Mouse (Mus musculus): ENCODE measurements at regions not wholly inside any gene's neighbourhood (a gene's known extent, or its start where the extent isn't known, plus 50 kb on each side); places are given as distances from the start of the nearest gene placed in this dataset.

GRCm38 (mm10) chr8:115436356-115436721, 271.3 kb downstream of the Maf start:
- Histone ChIP-seq H3K27me3 (ENCODE audit: control insufficient read depth, insufficient read depth, low read length) (no peaks in the 10 kb centered on the region), H3K9ac (ENCODE audit: low read depth, low read length, severe bottlenecking) (no peak overlapping the region), H3K4me2 (replicated peaks; ENCODE audit: low read depth, low read length, severe bottlenecking) (no peak overlapping the region), H3K27ac (replicated peaks; ENCODE audit: low read depth, low read length) (no peak overlapping the region), H3K36me3 (ENCODE audit: control insufficient read depth, insufficient read depth, low read length) (no peaks in the 10 kb centered on the region), H3K9me3 (ENCODE audit: control insufficient read depth, low read length) (no peaks in the 10 kb centered on the region), H3K4me3 (replicated peaks; ENCODE audit: low read length) (no peak overlapping the region), H3K4me1 (ENCODE audit: control insufficient read depth, insufficient read depth, low read length) (peaks cover 6% of the 10 kb centered on the region; the same call in 1 of the 2 replicates)
- TF ChIP-seq POLR2A (IDR thresholded peaks at IDR 0.05; ENCODE audit: borderline replicate concordance, extremely low read depth, insufficient read depth, insufficient read length), result no peak
- no peak for ATAC-seq (ENCODE audit: low FRiP score, low read depth)
- 90% methylated on average over 4 of the region's 4 CpGs for WGBS
- DNase-seq (ENCODE audit: low spot score), result no peak

GRCm38 (mm10) chr8:115435720-115436355, 271.8 kb downstream of the Maf start:
- Histone ChIP-seq H3K27ac (replicated peaks; ENCODE audit: low read depth, low read length) (no peak overlapping the region), H3K4me3 (replicated peaks; ENCODE audit: low read length) (no peak overlapping the region), H3K27me3 (ENCODE audit: control insufficient read depth, insufficient read depth, low read length) (no peaks in the 10 kb centered on the region), H3K4me1 (ENCODE audit: control insufficient read depth, insufficient read depth, low read length) (peaks cover 8% of the 10 kb centered on the region; the same call in 1 of the 2 replicates), H3K36me3 (ENCODE audit: control insufficient read depth, insufficient read depth, low read length) (no peaks in the 10 kb centered on the region), H3K4me2 (replicated peaks; ENCODE audit: low read depth, low read length, severe bottlenecking) (no peak overlapping the region), H3K9ac (ENCODE audit: low read depth, low read length, severe bottlenecking) (no peak overlapping the region), H3K9me3 (ENCODE audit: control insufficient read depth, low read length) (no peaks in the 10 kb centered on the region)
- 82% methylated on average over 5 of the region's 5 CpGs for WGBS
- DNase-seq (ENCODE audit: low spot score) (no peak), ATAC-seq (ENCODE audit: low FRiP score, low read depth) (no peak)
- TF ChIP-seq POLR2A (IDR thresholded peaks at IDR 0.05; ENCODE audit: borderline replicate concordance, extremely low read depth, insufficient read depth, insufficient read length), result no peak

- DNase-seq (ENCODE audit: low spot score), result no peak
- no peak overlapping the region for H3K4me3 ChIP-seq (replicated peaks; ENCODE audit: low read length)
- 77% methylated on average over 5 of the region's 5 CpGs for WGBS
- H3K9me3 ChIP-seq (ENCODE audit: control insufficient read depth, low read length), result no peaks in the 10 kb centered on the region
- no peaks in the 10 kb centered on the region for H3K36me3 ChIP-seq (ENCODE audit: control insufficient read depth, insufficient read depth, low read length)
- no peak for TF ChIP-seq POLR2A (IDR thresholded peaks at IDR 0.05; ENCODE audit: borderline replicate concordance, extremely low read depth, insufficient read depth, insufficient read length)
- H3K27me3 ChIP-seq (ENCODE audit: control insufficient read depth, insufficient read depth, low read length), result no peaks in the 10 kb centered on the region
- peaks cover 6% of the 10 kb centered on the region; the same call in 1 of the 2 replicates for H3K4me1 ChIP-seq (ENCODE audit: control insufficient read depth, insufficient read depth, low read length)
- H3K27ac ChIP-seq (replicated peaks; ENCODE audit: low read depth, low read length), result no peak overlapping the region
- H3K9ac ChIP-seq (ENCODE audit: low read depth, low read length, severe bottlenecking), result no peak overlapping the region
- no peak for ATAC-seq (ENCODE audit: low FRiP score, low read depth)
- no peak overlapping the region for H3K4me2 ChIP-seq (replicated peaks; ENCODE audit: low read depth, low read length, severe bottlenecking)
Observed at GRCm38 (mm10) chr8:115432396-115433040, 275.1 kb downstream of the Maf start.

- Histone ChIP-seq H3K9ac (ENCODE audit: low read depth, low read length, severe bottlenecking) (no peak overlapping the region), H3K4me1 (ENCODE audit: control insufficient read depth, insufficient read depth, low read length) (peaks cover 6% of the 10 kb centered on the region; the same call in 1 of the 2 replicates), H3K27ac (replicated peaks; ENCODE audit: low read depth, low read length) (no peak overlapping the region), H3K4me3 (replicated peaks; ENCODE audit: low read length) (no peak overlapping the region), H3K4me2 (replicated peaks; ENCODE audit: low read depth, low read length, severe bottlenecking) (no peak overlapping the region), H3K9me3 (ENCODE audit: control insufficient read depth, low read length) (no peaks in the 10 kb centered on the region), H3K27me3 (ENCODE audit: control insufficient read depth, insufficient read depth, low read length) (no peaks in the 10 kb centered on the region), H3K36me3 (ENCODE audit: control insufficient read depth, insufficient read depth, low read length) (no peaks in the 10 kb centered on the region)
- no peak for TF ChIP-seq POLR2A (IDR thresholded peaks at IDR 0.05; ENCODE audit: borderline replicate concordance, extremely low read depth, insufficient read depth, insufficient read length)
- ATAC-seq (ENCODE audit: low FRiP score, low read depth) (peak; percentile 80), DNase-seq (ENCODE audit: low spot score) (peak; percentile 74)
- 38% methylated on average over 3 of the region's 3 CpGs for WGBS
Observed at GRCm38 (mm10) chr8:115430793-115431192, 276.8 kb downstream of the Maf start.

- Histone ChIP-seq H3K4me2 (replicated peaks; ENCODE audit: low read depth, low read length, severe bottlenecking) (no peak overlapping the region), H3K27ac (replicated peaks; ENCODE audit: low read depth, low read length) (no peak overlapping the region)
- 85% methylated on average over 3 of the region's 3 CpGs for WGBS
Observed at GRCm38 (mm10) chr8:115429291-115429883, 278.2 kb downstream of the Maf start.

More at GRCm38 (mm10) chr8:115429291-115429883, 278.2 kb downstream of the Maf start:
- no peak for TF ChIP-seq POLR2A (IDR thresholded peaks at IDR 0.05; ENCODE audit: borderline replicate concordance, extremely low read depth, insufficient read depth, insufficient read length)
- ATAC-seq (ENCODE audit: low FRiP score, low read depth), result no peak
- H3K9ac ChIP-seq (ENCODE audit: low read depth, low read length, severe bottlenecking), result no peak overlapping the region
- no peak overlapping the region for H3K4me3 ChIP-seq (replicated peaks; ENCODE audit: low read length)
- peaks cover 6% of the 10 kb centered on the region; the same call in 1 of the 2 replicates for H3K4me1 ChIP-seq (ENCODE audit: control insufficient read depth, insufficient read depth, low read length)
- H3K36me3 ChIP-seq (ENCODE audit: control insufficient read depth, insufficient read depth, low read length), result no peaks in the 10 kb centered on the region
- no peaks in the 10 kb centered on the region for H3K9me3 ChIP-seq (ENCODE audit: control insufficient read depth, low read length)
- no peaks in the 10 kb centered on the region for H3K27me3 ChIP-seq (ENCODE audit: control insufficient read depth, insufficient read depth, low read length)
- DNase-seq (ENCODE audit: low spot score), result no peak

Data from limb, embryonic 14.5 days (tissue).